Mouse (Mus musculus) myocyte (in vitro differentiated cells): ENCODE measurements around the gene Kif19a.

Experiments
- CEBPB ChIP-seq: IDR thresholded peaks from 2 replicates; pipeline ENCODE4 v1.6.1; 2011; ENCODE audit warnings: mild to moderate bottlenecking, moderate library complexity; ENCODE audit not compliant: poor library complexity, insufficient read depth, severe bottlenecking
- E2F4 ChIP-seq: IDR thresholded peaks from one replicate; pipeline ENCODE4 v1.6.1; 2011; ENCODE audit warnings: mild to moderate bottlenecking, control low read depth, moderate library complexity; ENCODE audit not compliant: insufficient read depth
- POLR2A ChIP-seq: IDR thresholded peaks from one replicate; pipeline ENCODE4 v1.6.1; 2011; ENCODE audit warnings: low read depth, mild to moderate bottlenecking, control low read depth, moderate library complexity; ENCODE audit not compliant: insufficient read length

- no peak for TF ChIP-seq CEBPB
- no peak for TF ChIP-seq POLR2A
- no peak for TF ChIP-seq E2F4
Measured at GRCm38 (mm10) chr11:114819110-114819509, 53.9 kb downstream of the Kif19a start.
